Mouse (Mus musculus) lung, embryonic 14.5 days (tissue): ENCODE results near the gene Noxo1. TPM values are rescaled to one million over a fixed set of nuclear protein-coding genes. Genes with fewer than 3 reads are reported as not detected.
A peak's percentile ranks its signal among the peaks of the same experiment; 100 is the strongest.
"Not testable (repeated sequence)": the region's sequence is repeated elsewhere in the genome, so short reads cannot be mapped to it uniquely, and the experiment has no call there.

Experiments used
- ATAC-seq: fragments of 200-750 bp; cut with Nextera tagmentation; 2 replicates; pipeline ENCODE4 v1.8.0; 2017; ENCODE audit warnings: mild to moderate bottlenecking, moderate TSS enrichment, moderate library complexity; ENCODE audit not compliant: insufficient read depth
- DNase-seq: peaks from one replicate; pipeline ENCODE4 v3.0.0-alpha.2; 2015
- H3K27ac ChIP-seq: fragments of 300-500 bp; sonication (generic); 2 replicates; pipeline ENCODE4 v1.5.1; 2014; ENCODE audit warnings: low read depth, mild to moderate bottlenecking, moderate library complexity
- H3K27me3 ChIP-seq: fragments of 300-500 bp; sonication (generic); 2 replicates; pipeline ENCODE4 v1.6.1; 2014; ENCODE audit warnings: low read length, control low read depth; ENCODE audit not compliant: insufficient read depth
- H3K36me3 ChIP-seq: fragments of 300-500 bp; sonication (generic); 2 replicates; pipeline ENCODE4 v1.6.1; 2014; ENCODE audit warnings: control low read depth; ENCODE audit not compliant: insufficient read depth
- H3K4me1 ChIP-seq: fragments of 300-500 bp; sonication (generic); 2 replicates; pipeline ENCODE4 v1.6.1; 2014; ENCODE audit warnings: antibody characterized with exemption, control low read depth; ENCODE audit not compliant: insufficient read depth
- H3K4me2 ChIP-seq: fragments of 300-500 bp; sonication (generic); 2 replicates; pipeline ENCODE4 v1.6.1; 2014; ENCODE audit warnings: mild to moderate bottlenecking
- H3K4me3 ChIP-seq: fragments of 300-500 bp; sonication (generic); 2 replicates; pipeline ENCODE4 v1.5.1; 2014; ENCODE audit warnings: low read depth, low read length
- H3K9ac ChIP-seq: fragments of 300-500 bp; sonication (generic); 2 replicates; pipeline ENCODE4 v1.6.1; 2014
- H3K9me3 ChIP-seq: fragments of 300-500 bp; sonication (generic); 2 replicates; pipeline ENCODE4 v1.6.1; 2016; ENCODE audit warnings: low read depth, low read length, control low read depth
- CTCF ChIP-seq: IDR thresholded peaks from 2 replicates; pipeline ENCODE4 v1.5.1; 2016; ENCODE audit warnings: antibody characterized with exemption, low read depth
- WGBS: fragments of 180-500 bp; shearing (Covaris S2); extraction: QIAGEN DNeasy Blood & Tissue Kit; methylation state at CpG from one replicate; pipeline ENCODE4 v1.1.7; 2014; 5-methylcytosine and 5-hydroxymethylcytosine counted together
- polyA plus RNA-seq: library from polyadenylated mRNA; unstranded; fragments of >200 nt; fragmentation: Nextera tagmentation; extraction: Ambion mirVana; gene quantifications from 2 replicates; pipeline ENCODE4 v1.2.1, GENCODE M21; 2014

The Noxo1 gene
- polyA plus RNA-seq, 1 experiment from 2014 or later, result 3.5 TPM

- Histone ChIP-seq H3K9ac (peak overlapping the region; percentile 74), H3K36me3 (peaks cover 21% of the 10 kb centered on the region), H3K9me3 (no peaks in the 10 kb centered on the region), H3K27ac (peak overlapping the region; percentile 79), H3K4me2 (peak overlapping the region; percentile 63), H3K27me3 (no peaks in the 10 kb centered on the region), H3K4me1 (no peaks in the 10 kb centered on the region), H3K4me3 (peak overlapping the region; percentile 81)
- DNase-seq (no peak), ATAC-seq (peak; percentile 53; the same call in 1 of the 2 replicates)
- no peak for TF ChIP-seq CTCF
- WGBS, result 4% methylated on average over 24 of the region's 24 CpGs
Observed at GRCm38 (mm10) chr17:24707801-24708425, 11.9 kb downstream of the Noxo1 start.

DNA sequence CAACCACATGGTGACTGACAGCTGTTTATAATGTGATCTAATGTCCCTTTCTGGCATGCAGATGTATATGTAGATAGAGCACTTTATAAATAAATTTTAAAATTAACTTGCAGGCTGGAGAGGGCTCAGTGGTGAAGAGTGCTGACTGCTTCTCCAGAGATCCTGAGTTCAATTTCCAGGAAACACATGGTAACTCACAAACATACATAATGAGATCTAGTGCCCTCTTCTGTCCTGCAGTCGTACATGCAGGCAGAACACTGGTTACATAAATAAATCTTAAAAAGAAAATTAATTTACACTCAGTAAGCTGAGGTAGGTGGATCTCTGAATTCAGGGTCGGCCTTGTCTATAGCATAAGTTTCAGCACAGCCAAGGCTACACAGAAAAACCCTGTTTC lies 12.6 kb downstream of the Noxo1 start:
- no peak for ATAC-seq

DNA sequence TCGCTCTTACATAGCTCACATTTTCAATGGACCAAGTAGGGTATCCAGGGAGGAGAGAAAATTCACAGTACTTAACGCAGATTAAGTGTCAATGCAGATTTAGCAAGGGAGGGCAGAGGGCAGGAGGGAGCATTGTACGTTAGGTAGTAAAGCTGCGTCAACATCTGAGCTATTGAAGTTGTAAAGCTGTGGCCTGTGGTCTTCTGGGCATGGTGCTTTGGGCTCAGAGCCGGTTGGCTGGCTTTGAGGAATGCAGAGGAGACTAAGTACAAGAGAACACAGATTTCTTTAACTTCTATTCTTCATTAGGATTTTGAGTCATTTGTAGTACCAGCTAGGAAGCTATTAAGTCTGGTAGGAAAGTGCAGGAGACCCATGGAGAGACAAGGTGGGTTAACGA lies 19.5 kb downstream of the Noxo1 start:
- H3K27me3 ChIP-seq, result no peaks in the 10 kb centered on the region
- ATAC-seq (no peak), DNase-seq (no peak)
- 0 out of 2 replicates have a peak, but pooled peaks cover 4% of the 10 kb centered on the region for H3K4me1 ChIP-seq
- H3K9ac ChIP-seq, result no peak overlapping the region
- no peak overlapping the region for H3K27ac ChIP-seq
- H3K4me3 ChIP-seq, result no peak overlapping the region
- H3K4me2 ChIP-seq, result no peak overlapping the region
- no peak for TF ChIP-seq CTCF
- no peaks in the 10 kb centered on the region for H3K9me3 ChIP-seq
- WGBS, result 84% methylated on average over 6 of the region's 6 CpGs
- peaks cover 26% of the 10 kb centered on the region; the same call in 1 of the 2 replicates for H3K36me3 ChIP-seq

More for the DNA sequence above, 12.6 kb downstream of the Noxo1 start:
- no peaks in the 10 kb centered on the region for H3K4me1 ChIP-seq
- H3K4me3 ChIP-seq, result no peak overlapping the region
- WGBS, result 29% methylated on average over 2 of the region's 2 CpGs
- H3K4me2 ChIP-seq, result no peak overlapping the region
- no peak overlapping the region for H3K9ac ChIP-seq
- DNase-seq, result peak; percentile 73
- H3K27ac ChIP-seq, result no peak overlapping the region
- peak; percentile 58 for TF ChIP-seq CTCF
- H3K9me3 ChIP-seq, result no peaks in the 10 kb centered on the region
- peaks cover 18% of the 10 kb centered on the region for H3K36me3 ChIP-seq
- H3K27me3 ChIP-seq, result no peaks in the 10 kb centered on the region

DNA sequence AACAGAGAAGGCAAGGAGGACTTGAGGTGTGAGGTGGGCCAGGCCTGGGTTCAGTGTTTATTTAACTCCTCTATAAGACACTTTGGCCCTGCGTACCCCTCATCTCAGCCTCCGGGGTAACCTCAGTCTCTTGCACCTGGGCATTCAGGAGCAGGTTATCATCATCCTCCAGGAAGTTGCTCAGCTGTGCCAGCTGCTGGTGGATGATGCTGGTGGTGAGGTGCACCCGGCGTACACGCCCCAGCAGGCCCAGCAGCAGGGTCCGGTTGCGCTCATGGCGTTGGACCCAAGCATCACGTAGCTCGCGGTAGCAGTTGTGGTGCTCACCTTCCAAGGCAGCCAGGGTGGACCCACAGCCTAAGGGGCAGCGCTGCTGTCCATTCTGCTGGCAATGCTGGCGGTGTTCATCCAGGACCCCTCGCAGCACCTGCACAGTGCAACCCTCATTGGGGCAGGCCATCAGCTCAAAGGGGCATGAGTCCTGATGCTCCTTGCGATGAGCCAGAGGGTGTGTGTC lies 20.2 kb downstream of the Noxo1 start:
- Histone ChIP-seq H3K36me3 (peaks cover 32% of the 10 kb centered on the region), H3K4me3 (no peak overlapping the region), H3K4me1 (0 out of 2 replicates have a peak, but pooled peaks cover 5% of the 10 kb centered on the region), H3K27ac (no peak overlapping the region), H3K4me2 (no peak overlapping the region), H3K9ac (no peak overlapping the region), H3K9me3 (no peaks in the 10 kb centered on the region), H3K27me3 (no peaks in the 10 kb centered on the region)
- DNase-seq, result no peak
- no peak for TF ChIP-seq CTCF
- ATAC-seq, result no peak
- WGBS, result 96% methylated on average over 15 of the region's 15 CpGs

DNA sequence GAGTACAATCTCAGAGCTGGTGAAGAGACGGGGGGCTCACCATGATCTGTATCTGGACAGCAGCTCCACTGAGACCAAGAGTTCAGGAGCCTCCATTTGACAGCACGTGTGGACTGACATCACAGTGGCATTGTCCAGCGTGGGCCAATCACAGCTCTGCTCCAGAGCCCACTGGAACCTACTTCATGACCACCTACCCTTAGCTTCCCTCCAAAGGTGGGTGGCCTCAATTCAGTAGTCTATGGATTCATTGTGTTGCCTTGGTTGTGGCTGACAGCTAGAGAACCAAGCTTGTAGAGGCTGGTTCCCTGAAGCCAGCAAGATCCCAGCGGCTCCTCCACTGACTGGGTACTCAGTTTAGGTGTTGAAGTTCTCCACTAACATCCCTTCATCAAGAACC lies 21.9 kb downstream of the Noxo1 start, which contains the start of the genes Rnf151 and Rps2:
Gene Rnf151, minus strand, starts transcription at position 121 of the 400 bp plus-strand sequence.
Gene Rps2, plus strand, starts transcription at position 174 of the 400 bp plus-strand sequence.
- TF ChIP-seq CTCF, result no peak
- Histone ChIP-seq H3K4me3 (peak within 1 kb of the TSS; percentile 90), H3K9me3 (no peaks in the 10 kb centered on the region), H3K27me3 (no peaks in the 10 kb centered on the region), H3K36me3 (peaks cover 47% of the 10 kb centered on the region), H3K27ac (no peak within 1 kb of the TSS), H3K9ac (peak within 1 kb of the TSS; percentile 95), H3K4me1 (0 out of 2 replicates have a peak, but pooled peaks cover 7% of the 10 kb centered on the region), H3K4me2 (peak within 1 kb of the TSS; percentile 66)
- WGBS, result 80% methylated on average over 4 of the region's 4 CpGs
- no peak for DNase-seq
- no peak for ATAC-seq

DNA sequence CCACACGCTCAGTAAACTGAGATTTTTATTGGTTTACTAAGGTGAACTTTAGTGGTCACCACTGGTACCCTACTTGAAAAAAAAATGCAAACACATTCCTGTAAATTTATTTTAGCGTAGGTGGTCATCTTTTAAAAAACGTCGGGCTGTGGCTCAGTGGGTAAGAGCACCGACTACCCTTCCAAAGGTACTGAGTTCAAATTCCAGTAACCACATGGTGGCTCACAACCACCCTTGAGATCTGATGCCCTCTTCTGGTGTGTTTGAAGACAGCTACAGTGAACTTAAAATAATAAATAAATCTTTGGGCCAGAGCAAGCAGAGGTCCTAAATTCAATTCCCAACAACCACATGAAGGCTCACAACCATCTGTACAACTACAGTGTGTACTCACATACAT lies 22.9 kb downstream of the Noxo1 start:
- not testable (repeated sequence) for H3K27me3 ChIP-seq, H3K9me3 ChIP-seq, H3K4me1 ChIP-seq, DNase-seq, H3K27ac ChIP-seq, ATAC-seq
- Histone ChIP-seq H3K36me3 (peaks cover 47% of the 10 kb centered on the region), H3K9ac (peak overlapping the region; percentile 95), H3K4me2 (peak overlapping the region; percentile 66), H3K4me3 (peak overlapping the region; percentile 90)
- 58% methylated on average over 5 of the region's 5 CpGs for WGBS
- TF ChIP-seq CTCF, result peak; percentile 30; the same call in 1 of the 2 replicates

DNA sequence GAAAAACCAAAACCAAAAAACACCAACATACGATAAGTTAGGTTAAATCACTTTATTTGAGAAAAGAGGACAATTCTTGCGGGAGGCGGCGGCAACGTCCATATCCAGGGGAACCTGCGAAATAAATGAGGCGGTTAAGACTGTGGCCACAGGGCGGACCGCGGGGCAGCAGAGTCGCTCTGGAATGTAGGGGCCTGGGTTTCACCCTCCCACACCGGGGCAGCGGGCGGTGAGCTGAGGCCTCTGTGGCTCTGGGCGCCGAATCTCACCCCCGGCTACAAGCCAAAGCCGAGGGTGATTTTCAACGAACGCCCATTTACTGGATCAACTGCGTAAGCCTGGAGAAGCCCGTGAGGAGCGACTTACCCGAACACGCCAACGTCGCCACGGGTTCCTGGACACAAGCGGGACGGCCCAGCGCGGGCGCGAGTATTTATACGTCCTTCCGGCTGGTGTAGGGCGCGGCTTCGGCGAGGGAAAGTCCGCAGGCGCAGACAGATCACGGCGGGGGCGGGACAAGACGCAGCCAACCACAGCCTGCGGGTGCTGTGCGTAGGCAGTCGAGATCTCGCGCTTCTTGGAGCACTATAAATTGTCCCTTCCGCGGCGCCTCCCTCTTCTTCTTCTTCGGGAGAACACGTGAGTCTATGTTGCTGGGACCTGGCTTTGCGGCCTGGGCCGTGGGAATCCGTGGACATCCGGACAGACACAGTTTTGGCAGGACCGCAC lies 23.6 kb downstream of the Noxo1 start:
- 0% methylated on average over 61 of the region's 61 CpGs for WGBS
- no peak for TF ChIP-seq CTCF
- DNase-seq (peak; percentile 99), ATAC-seq (peak; percentile 97)
- no peaks in the 10 kb centered on the region for H3K9me3 ChIP-seq
- peak overlapping the region; percentile 91 for H3K27ac ChIP-seq
- H3K4me3 ChIP-seq, result peak overlapping the region; percentile 90
- no peaks in the 10 kb centered on the region for H3K27me3 ChIP-seq
- H3K36me3 ChIP-seq, result peaks cover 47% of the 10 kb centered on the region
- H3K4me1 ChIP-seq, result 0 out of 2 replicates have a peak, but pooled peaks cover 9% of the 10 kb centered on the region
- peak overlapping the region; percentile 86 for H3K4me2 ChIP-seq
- peak overlapping the region; percentile 95 for H3K9ac ChIP-seq

DNA sequence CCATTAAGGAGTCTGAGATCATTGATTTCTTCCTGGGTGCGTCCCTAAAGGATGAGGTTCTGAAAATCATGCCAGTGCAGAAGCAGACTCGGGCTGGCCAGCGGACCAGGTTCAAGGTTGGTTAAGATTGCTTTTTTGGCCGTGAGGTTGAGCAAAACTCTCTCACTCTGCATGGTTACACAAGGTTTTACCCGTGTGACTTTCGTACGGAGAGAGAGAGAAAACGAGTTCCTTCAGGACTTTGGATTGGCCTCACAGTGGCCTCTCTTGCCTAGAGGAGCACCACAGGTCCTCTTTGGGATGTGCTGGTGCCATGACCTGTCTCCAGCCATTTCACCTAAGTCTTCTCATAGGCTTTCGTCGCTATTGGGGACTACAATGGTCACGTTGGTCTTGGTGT lies 24.6 kb downstream of the Noxo1 start:
- H3K9me3 ChIP-seq, H3K4me1 ChIP-seq, ATAC-seq, H3K27me3 ChIP-seq: not testable (repeated sequence)
- H3K36me3 ChIP-seq, result peaks cover 43% of the 10 kb centered on the region
- peak overlapping the region; percentile 86 for H3K4me2 ChIP-seq
- WGBS, result under 1% methylated on average over 10 of the region's 11 CpGs
- H3K27ac ChIP-seq, result peak overlapping the region; percentile 50; the same call in 1 of the 2 replicates
- H3K4me3 ChIP-seq, result peak overlapping the region; percentile 90
- peak; percentile 15 for DNase-seq
- H3K9ac ChIP-seq, result peak overlapping the region; percentile 87

DNA sequence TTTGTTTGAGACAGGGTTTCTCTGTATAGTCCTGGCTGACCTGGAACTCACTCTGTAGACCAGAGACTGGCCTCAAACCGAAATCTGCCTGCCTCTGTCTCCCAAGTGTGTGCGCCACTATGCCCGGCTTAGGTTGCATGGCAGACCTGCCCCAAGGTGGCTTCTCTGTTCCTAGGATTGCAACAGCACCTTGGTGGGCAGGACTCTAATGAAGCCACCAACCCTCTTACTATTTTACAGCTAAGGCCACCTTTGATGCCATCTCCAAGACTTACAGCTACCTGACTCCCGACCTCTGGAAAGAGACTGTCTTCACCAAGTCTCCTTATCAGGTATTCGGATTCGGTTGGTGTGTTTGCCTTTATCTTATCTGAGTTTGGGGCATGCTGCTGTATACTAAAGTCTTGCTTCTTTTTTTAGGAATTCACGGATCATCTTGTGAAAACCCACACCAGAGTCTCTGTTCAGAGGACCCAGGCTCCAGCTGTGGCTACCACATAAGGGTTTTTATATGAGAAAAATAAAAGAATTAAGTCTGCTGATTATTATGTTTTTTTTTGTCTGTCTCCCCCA lies 25.4 kb downstream of the Noxo1 start:
- Histone ChIP-seq H3K4me3 (peak overlapping the region; percentile 90), H3K36me3 (peaks cover 34% of the 10 kb centered on the region), H3K9ac (peak overlapping the region; percentile 87), H3K4me2 (peak overlapping the region; percentile 86)
- WGBS, result 39% methylated on average over 7 of the region's 7 CpGs
- H3K27me3 ChIP-seq, H3K4me1 ChIP-seq, H3K27ac ChIP-seq, H3K9me3 ChIP-seq, DNase-seq, ATAC-seq: not testable (repeated sequence)
